In genomic region chr2:167781496-167781895, GRCm38 (mm10) we compare ENCODE assay signal across 9 mouse cellular contexts.
DNase-seq lines count a peak whose midpoint lies in the region; ATAC-seq and TF ChIP-seq lines count a peak whose summit lies in the region.
"Had no signal": no experiment of that assay in that cellular context is flagged by ENCODE, and none has a peak within 500 bp of the region (broad histone marks: within the 10 kb centered on the region; RNA-seq: fewer than 3 reads in every experiment).

No protein-coding gene starts in this region.

- no peaks in the 10 kb centered on the region for H3K27me3 ChIP-seq in limb, embryonic 12.5 days
- H3K27me3 ChIP-seq in limb, embryonic 10.5 days (ENCODE audit: low read depth, poor library complexity, severe bottlenecking) = no peaks in the 10 kb centered on the region
- H3K27me3 ChIP-seq in kidney, adult 2 months (replicated peaks; ENCODE audit: control insufficient read depth, insufficient read depth, low read length) = no peaks in the 10 kb centered on the region

- H3K4me2 ChIP-seq in limb, embryonic 12.5 days = no peak overlapping the region

- H3K36me3 ChIP-seq in limb, embryonic 12.5 days = no peaks in the 10 kb centered on the region
- no peaks in the 10 kb centered on the region for H3K36me3 ChIP-seq in limb, embryonic 10.5 days
- no peaks in the 10 kb centered on the region for H3K36me3 ChIP-seq in kidney, adult 2 months (ENCODE audit: control insufficient read depth, insufficient read depth, low read length)

- TF ChIP-seq CTCF in kidney, adult 2 months (conservative IDR thresholded peaks at IDR 0.05; ENCODE audit: insufficient read depth, insufficient read length, low read depth, low read length) = no peak

- DNase-seq in limb, embryonic 10.5 days (ENCODE audit: low spot score) = no peak
- DNase-seq in gastrocnemius, postnatal 10 days = peak; percentile 55
- peak; percentile 94 for DNase-seq in kidney, adult 2 months
- DNase-seq in lung, postnatal 36 days = peak; percentile 93
- DNase-seq in cerebellum, postnatal 36 days = no peak
- no peak for DNase-seq in urinary bladder, adult 2 months (ENCODE audit: low spot score)
- DNase-seq in urinary bladder, adult 18-20 months (ENCODE audit: low spot score in 2 of 2) = no peak

- ATAC-seq in limb, embryonic 12.5 days (ENCODE audit: insufficient number of reproducible peaks, insufficient read depth, low FRiP score, low TSS enrichment, low read depth) = no peak
- ATAC-seq: midbrain, embryonic 16.5 days had no signal

- no peak overlapping the region for H3K4me3 ChIP-seq in limb, embryonic 12.5 days (replicated peaks)
- H3K4me3 ChIP-seq in limb, embryonic 10.5 days = no peak overlapping the region
- no peak overlapping the region for H3K4me3 ChIP-seq in kidney, adult 2 months (ENCODE audit: insufficient read depth, low read depth, low read length)

- 78% methylated on average over 13 of the region's 13 CpGs for WGBS in limb, embryonic 12.5 days
- WGBS in limb, embryonic 10.5 days = 84% methylated on average over 13 of the region's 13 CpGs
- WGBS in kidney, adult 2 months = 26% methylated on average over 13 of the region's 13 CpGs

- no peak overlapping the region for H3K9ac ChIP-seq in limb, embryonic 12.5 days (replicated peaks)

- H3K4me1 ChIP-seq in limb, embryonic 12.5 days (replicated peaks) = peaks cover 43% of the 10 kb centered on the region
- H3K4me1 ChIP-seq in limb, embryonic 10.5 days = peaks cover 47% of the 10 kb centered on the region
- H3K4me1 ChIP-seq in kidney, adult 2 months (ENCODE audit: control insufficient read depth, insufficient read depth, low read length) = peaks cover 17% of the 10 kb centered on the region

- no peak for TF ChIP-seq POLR2A in kidney, adult 2 months (IDR thresholded peaks at IDR 0.05; ENCODE audit: low read depth, low read length)

- no peaks in the 10 kb centered on the region for H3K9me3 ChIP-seq in limb, embryonic 12.5 days
- H3K9me3 ChIP-seq in limb, embryonic 10.5 days (replicated peaks) = no peaks in the 10 kb centered on the region

- H3K27ac ChIP-seq in limb, embryonic 12.5 days = 0 out of 2 replicates have a peak overlapping the region, but pooled peaks have one; percentile 50
- no peak overlapping the region for H3K27ac ChIP-seq in limb, embryonic 10.5 days
- peak overlapping the region; percentile 26 for H3K27ac ChIP-seq in kidney, adult 2 months (ENCODE audit: insufficient read depth, low read depth, low read length)

Comparison
In these comparisons a context has a peak if more than half of its experiments do, and no peak if none do; other contexts are left out.
1. DNase-seq: peak in gastrocnemius, postnatal 10 days (single experiment), kidney, adult 2 months (single experiment) and lung, postnatal 36 days (single experiment); none in limb, embryonic 10.5 days (single experiment), cerebellum, postnatal 36 days (0 of 2), urinary bladder, adult 2 months (single experiment) and urinary bladder, adult 18-20 months (0 of 2).